Mouse (Mus musculus): ENCODE measurements around the gene Sec31b. TPM values are rescaled to one million over a fixed set of nuclear protein-coding genes. Genes with fewer than 3 reads are reported as not detected.
A peak's percentile ranks its signal among the peaks of the same experiment; 100 is the strongest.

Sec31b gene
- total RNA-seq, 2 experiments from 2014 or later = 0.61 to 1.7 TPM

DNA sequence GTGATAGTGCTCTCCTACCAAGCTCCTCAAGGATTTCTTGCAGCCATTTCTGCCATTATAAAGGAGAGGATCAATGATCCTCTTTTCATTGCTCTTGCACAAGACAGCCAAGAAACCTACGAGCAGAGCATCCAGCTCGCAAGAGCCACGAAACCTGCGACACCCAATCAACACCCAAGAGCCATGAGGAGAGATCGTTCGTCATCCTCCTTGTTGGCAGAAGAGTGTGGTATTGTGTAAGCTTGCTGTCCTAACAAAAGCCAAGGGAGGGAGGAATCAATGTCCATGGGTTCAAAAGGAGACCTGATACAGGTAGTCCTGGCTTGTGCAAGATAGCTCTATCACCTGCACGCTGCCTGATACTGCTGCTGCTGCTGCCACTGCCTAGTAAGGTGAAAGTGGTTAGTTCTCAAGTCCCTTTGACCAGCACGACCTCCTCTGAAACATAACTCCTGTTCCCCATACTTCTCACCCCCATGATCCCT is 2.9 kb downstream of the Sec31b start:
- ATAC-seq (replicated peaks; ENCODE audit: low FRiP score, low TSS enrichment, poor library complexity, severe bottlenecking) = no peak

DNA sequence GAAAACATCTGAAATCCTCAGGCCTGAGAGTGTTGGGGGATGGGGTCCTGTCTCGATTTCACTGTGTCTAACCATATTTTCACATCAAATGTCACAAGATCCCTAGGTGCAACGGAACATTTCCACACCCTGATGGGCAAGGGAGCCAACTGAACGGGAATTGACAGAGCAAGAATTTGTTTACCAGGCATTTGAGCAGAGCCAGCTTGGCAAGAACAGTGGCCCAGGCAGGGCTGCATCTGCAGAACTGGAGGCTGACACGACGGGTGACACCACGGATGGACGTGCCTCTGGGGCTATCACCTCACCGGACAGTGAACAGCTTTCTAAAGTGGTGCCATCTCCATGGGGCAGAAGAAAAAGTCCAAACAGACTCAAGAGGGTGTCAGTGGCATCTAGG is 8.2 kb downstream of the Sec31b start:
- ATAC-seq (replicated peaks; ENCODE audit: low FRiP score, low TSS enrichment, poor library complexity, severe bottlenecking) = no peak

DNA sequence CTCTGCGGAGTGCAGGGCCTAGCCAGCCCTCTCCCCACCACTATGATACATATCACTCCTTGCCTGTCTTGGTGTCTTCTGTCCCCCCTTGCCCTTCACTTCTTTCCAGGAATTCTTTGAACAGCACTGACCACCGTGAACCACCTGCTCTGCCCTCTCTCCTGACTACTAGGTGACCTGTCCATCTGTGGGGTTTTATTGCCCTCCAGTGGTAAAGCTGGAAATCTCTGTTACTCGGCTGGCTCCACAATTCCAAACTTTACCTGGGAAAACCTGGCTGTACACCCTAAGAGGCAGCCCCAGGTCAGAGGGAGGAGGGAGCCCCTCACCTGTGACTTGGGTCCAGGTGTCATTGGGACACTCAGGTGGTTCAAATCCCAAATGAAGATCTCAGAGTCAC is 10.3 kb downstream of the Sec31b start:
- no peak for ATAC-seq (replicated peaks; ENCODE audit: low FRiP score, low TSS enrichment, poor library complexity, severe bottlenecking)

DNA sequence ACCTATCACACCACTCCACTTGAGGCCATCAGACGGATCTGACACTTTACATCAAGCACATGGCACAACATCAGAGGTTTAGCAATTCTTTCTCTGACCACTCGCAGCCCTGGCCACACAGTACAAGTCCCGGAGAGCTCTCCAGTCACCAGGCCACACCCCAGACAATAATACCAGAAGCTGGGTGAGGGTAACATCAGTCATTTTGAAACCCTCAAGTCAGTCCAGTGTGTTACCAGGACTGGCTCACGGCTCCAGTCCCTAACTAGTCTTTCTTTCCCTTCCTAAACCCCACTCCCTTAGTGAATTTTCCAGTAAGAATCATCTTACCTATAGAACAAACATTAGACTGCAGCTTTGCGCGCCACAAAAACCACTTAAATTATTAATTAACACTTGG is 15.6 kb downstream of the Sec31b start:
- ATAC-seq (replicated peaks; ENCODE audit: low FRiP score, low TSS enrichment, poor library complexity, severe bottlenecking) = no peak

DNA sequence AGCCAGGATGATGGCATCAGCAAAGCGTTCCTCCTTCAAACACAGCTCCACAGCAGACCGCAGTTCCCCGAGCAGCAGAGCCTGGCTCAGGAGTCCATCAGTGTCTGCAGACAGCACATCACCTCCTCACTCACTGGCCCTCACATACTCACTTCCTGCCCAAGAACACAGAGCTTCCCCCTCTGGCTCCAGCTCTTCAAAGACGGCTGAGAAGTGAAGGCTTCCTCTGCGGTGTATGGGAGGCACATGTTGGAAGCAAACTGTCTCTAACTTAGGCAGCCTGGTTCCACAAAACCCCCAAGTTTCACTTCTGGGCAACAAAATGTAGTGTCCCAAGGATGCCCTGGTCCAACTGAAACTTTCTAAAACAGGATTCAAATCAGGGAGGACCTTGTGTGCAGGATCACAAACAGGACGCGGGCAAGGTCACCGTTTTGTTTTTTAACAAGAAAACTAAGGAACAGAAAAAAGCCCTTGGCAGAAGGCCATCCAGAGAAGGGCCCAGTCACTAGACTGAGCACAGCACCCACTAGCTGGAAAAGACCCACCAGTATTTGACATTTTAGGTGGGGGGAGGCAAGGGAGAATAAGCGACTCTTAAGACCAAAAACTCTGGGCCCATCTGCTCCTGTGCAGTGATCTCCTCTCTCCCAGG is 20.0 kb downstream of the Sec31b start:
- no peak for ATAC-seq (replicated peaks; ENCODE audit: low FRiP score, low TSS enrichment, poor library complexity, severe bottlenecking)

DNA sequence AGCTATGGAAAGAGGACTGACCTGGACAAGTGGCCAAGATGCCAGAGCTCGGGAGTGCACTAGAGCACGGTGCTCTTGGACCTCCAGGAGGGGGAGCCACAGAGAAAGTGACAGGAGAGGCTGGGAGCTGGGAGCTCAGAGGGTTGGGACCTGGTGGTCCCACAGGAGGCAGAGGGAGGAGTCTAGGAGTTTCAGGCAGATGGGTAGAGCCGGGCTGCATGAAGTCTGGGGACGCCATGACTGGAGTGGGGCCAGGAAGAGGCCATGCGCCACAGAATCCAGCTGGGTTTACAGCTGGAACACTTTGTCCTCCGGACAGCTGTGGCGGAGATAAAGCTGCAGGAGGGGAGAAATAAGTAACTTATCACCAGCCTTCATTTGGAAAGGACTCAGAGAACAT is 26.5 kb downstream of the Sec31b start:
- ATAC-seq (replicated peaks; ENCODE audit: low FRiP score, low TSS enrichment, poor library complexity, severe bottlenecking) = peak; percentile 34; the same call in 1 of the 2 replicates

DNA sequence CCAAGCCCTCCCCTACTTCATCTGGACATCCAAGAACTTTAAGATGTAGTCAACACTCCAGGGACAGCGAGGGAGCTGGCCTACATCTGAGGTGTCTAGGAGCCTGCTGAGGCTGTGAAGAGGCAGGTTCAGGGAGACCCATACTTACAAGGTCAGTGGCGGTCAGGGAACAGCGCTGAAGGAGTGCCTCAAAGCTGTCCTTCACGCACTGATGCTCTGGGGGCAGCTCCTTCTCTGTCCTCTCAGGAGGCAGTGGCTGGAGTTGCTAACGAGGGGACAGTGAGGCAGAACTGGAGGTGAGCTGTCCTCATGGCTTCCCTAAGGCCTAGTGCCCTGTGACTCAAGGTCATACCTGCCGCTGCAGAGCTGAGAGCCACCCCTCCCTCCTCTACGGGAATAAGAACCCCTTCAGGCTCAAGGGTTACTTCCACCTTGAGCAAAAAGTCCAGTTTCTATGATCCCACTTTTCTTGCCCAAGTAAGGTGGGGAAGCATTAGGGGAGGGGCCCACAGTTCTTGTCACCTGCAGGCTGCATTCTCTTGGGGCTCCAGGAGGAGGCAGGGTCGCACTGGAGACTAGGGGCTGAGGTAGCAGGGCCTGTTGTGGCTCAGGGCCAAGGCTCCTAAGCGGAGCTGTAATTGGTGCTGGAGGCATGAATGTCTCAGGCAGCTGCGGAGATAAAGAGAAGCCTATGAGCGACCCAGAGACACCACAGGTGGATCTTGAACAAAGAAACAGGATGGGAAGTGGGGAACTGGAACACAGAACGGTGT is 27.5 kb downstream of the Sec31b start:
- ATAC-seq (replicated peaks; ENCODE audit: low FRiP score, low TSS enrichment, poor library complexity, severe bottlenecking) = no peak

DNA sequence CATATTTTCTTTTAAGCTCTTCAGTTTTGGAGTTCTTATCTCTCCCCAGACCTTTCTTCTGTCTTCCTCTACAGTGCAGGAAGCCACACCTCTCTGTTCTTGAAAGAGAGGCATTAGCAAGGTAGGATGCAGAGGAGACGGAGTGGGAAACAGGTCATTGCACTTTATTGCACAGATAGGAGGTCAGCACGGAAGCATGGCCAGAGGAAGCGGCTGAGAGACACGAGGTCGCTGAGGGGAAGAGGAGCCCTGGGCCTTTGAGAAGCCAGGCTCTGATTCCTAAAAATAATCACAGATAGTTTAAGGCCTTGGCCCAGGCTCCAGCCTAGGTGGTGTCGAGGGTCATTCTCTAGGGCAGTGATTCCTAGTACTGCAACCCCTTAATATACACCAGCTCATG is 29.9 kb downstream of the Sec31b start:
- no peak for ATAC-seq (replicated peaks; ENCODE audit: low FRiP score, low TSS enrichment, poor library complexity, severe bottlenecking)

DNA sequence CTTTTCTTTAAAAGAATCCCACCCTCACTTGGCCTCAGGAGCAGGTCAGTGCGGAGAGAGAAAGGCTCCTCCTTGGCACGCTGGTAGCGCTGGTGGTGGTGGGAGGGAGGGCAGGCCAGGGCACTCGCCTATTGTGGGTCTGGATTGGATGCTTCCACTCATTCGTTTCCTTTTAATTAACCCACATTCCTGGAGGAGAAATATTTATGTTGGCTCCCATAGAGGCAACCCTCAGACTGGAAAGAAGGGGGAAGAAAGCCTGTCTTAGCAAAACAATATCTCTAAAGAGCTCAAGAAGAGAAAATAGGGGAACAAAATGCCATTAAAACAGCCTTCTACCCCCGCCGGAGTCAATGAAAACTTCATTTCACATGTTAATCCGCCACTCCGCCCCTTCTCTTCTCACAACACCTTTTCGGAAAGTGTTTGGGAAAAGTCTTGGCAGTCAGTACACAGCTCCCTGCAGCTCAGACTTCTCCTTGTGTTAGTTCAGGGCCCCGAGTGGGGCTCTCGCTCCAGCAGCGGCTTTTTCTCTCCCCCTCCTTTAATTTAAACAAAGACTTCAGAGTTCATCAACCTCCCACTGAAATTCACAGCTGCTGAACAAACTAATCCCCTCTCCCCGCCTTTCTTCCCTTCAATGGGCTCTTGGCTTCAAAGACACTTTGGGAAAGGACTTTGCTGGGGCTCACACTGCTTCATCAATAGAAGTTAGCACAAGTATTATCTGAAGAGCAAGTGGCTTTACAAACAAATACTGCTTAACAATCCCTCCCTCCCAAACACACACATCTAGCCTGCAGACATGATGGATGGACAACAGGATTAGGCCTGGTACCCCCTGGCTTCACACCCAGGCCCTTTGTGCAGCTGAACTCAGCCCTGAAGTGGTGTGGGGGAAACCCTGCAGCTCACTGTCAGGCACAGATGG is 30.9 kb downstream of the Sec31b start:
- no peak for ATAC-seq (replicated peaks; ENCODE audit: low FRiP score, low TSS enrichment, poor library complexity, severe bottlenecking)

DNA sequence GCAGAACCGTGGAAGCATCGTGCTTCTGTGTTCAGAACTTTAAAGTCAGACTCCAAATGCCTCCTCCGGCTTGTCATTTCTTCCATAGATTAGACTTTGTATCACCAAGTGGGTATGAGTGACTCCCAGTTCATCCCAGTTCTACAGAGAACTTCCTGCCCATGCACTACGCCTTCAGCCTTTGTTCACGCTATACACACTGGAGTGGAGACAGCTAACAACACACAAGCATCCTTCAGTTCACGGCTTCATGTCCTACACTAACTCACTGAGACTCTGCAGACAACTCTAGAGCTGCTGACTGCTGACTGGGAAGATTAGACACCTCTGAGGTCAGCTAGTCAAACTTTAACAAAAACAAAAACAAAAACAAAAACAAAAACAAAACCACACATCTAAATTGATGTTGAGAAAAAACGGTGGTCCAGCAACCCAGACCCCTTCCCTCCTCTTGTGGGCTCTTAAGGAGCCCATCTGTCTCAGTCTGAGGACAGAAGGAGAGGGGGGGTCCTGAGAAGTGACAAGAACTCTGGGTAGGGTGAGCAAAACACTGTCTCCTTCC is 31.7 kb downstream of the Sec31b start:
- ATAC-seq (replicated peaks; ENCODE audit: low FRiP score, low TSS enrichment, poor library complexity, severe bottlenecking) = no peak

DNA sequence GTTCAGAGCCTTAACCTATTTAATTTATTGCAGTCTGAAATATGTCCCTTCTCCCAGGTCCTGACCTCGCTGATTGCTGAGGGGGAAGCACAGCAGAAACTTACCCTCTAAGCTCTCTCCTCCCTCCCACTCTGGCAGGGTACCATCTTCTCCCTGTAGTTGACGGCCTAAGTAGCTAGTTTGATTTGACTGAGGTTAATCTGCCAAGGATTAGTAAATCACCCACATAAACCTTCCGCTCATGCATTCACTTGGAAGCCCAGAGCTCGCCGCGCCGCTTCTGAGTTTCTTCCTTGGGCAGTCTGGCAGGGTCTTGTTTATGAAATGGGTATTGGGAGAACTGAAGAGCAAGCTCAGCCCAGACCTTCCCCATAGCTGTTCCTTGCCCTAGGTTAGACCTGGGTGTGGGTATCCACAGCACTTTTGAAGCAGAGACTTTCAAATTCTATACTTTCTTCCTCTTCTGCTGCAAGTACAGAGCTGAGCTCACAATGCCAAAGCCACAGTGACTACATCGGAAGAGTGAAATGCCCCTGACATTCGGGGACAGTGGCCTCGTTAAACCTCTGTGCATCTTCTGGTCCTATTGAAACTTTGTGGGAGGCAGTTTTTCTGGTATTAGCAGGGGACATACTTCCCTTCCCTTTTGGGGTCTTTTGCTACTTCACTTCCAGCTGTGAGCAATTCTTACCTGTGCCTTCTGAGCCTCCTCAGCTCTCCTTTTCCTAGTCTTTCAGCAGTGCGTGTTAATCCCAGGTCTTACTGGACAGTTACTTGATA is 32.4 kb downstream of the Sec31b start:
- ATAC-seq (replicated peaks; ENCODE audit: low FRiP score, low TSS enrichment, poor library complexity, severe bottlenecking) = no peak

DNA sequence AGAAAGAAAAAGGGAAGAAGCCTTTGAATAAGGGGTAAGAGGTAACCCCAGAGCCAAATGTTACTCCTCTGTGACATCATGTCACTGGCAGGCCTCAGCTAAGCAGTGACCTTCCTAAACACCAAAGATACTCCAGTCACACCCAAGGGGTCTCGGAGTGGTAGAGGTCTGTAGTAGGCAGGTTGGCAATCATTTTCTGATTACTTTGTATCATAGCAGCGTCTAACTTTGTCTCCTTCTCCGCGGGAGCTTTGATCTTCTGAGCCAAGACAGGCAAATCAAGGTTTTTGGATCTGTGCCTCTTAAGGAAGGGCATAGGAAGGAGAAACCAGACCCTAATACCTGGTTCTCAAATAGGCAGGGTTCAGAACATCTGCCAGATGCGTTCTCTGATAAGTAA is 33.1 kb downstream of the Sec31b start:
- no peak for ATAC-seq (replicated peaks; ENCODE audit: low FRiP score, low TSS enrichment, poor library complexity, severe bottlenecking)

DNA sequence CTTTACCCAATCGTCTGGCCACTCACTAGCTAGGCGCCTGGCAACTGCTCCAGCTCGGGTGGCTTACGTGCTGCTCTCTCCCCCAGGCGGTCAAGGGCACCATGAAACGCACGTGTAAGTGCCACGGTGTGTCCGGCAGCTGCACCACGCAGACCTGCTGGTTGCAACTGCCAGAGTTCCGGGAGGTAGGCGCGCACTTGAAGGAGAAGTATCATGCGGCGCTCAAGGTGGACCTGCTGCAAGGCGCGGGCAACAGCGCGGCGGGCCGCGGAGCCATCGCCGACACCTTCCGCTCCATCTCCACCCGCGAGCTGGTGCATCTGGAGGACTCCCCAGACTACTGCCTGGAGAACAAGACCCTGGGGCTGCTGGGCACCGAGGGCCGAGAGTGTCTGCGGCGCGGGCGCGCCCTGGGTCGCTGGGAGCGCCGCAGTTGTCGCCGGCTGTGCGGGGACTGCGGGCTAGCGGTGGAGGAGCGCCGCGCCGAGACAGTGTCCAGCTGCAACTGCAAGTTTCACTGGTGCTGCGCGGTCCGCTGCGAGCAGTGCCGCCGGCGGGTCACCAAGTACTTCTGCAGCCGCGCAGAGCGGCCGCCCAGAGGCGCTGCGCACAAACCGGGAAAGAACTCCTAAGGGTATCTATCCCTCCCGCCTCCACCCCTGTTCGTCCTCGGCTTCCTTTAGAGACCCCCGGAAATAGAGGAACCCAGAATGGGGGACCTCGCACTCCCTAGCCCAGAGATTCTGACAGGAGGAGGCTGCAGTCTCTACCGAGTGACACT is 34.0 kb downstream of the Sec31b start:
- ATAC-seq (replicated peaks; ENCODE audit: low FRiP score, low TSS enrichment, poor library complexity, severe bottlenecking) = no peak

DNA sequence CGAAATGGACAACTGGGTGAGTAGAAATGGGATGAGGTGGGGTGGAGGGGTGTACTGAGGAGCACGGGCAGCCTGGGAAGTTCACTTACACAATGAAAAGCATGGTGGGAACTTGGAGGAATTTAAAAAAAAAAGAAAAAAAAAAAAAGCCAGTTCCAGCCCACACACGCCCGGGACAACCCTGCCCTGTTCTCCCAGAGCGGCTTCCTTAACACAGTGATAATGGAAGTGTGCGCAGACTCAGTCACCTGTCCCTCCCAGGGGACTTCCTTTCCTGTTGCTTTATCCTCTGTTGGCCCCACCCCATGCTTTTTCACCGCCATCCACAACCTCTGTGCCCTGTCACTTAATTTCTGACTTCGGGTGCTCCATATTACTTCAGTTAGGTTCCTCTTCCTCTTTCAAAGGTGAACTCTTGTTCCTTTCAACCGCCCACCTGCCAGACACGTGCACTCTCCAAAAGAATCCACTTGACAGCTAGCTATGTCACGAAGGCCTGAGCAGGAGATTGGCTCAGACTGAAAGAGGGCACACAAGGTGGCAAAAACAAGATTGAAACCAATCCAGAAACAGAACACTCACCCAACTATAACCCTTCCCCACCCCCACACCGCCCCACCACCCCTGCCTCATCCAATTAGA is 35.0 kb downstream of the Sec31b start:
- no peak for ATAC-seq (replicated peaks; ENCODE audit: low FRiP score, low TSS enrichment, poor library complexity, severe bottlenecking)

DNA sequence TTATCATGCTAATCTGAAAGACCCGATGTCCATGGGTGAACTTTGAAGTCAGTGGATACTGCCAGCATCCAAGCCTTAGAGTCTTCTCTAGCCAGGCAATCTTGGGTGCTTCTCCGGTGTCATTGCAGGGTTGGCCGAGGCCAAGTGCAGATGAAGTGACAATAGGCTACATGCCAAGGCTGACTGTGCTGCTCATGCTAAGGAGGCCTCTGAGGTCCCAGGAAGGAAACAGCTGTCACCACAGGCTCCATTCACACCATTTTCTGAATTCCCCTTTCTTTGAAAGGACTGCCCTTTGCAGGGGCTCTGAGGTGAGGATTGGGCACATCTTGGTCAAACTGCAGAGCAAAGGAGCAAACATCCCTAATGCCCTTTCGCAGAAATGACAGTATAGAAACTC is 42.9 kb downstream of the Sec31b start:
- no peak for ATAC-seq (replicated peaks; ENCODE audit: low FRiP score, low TSS enrichment, poor library complexity, severe bottlenecking)

DNA sequence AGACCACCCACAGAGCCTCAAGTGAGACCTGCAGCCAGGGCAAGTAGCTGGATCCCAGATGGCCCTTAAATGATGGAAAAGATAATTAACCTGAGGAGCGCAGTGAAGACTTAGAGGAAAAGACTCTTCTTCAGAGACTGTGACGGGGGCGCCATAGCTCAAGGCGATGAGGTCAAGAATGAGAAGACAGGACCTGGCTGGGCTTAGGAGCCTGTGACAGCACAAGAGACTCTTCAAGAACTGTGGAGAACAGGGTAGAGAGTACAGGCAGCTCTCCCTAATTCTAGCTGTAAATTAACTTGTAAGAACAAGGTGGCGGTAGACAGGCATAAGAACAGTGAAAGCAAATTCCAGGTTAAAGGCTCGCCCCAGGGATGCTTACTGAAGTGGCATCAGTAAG is 43.7 kb downstream of the Sec31b start:
- ATAC-seq (replicated peaks; ENCODE audit: low FRiP score, low TSS enrichment, poor library complexity, severe bottlenecking) = no peak

DNA sequence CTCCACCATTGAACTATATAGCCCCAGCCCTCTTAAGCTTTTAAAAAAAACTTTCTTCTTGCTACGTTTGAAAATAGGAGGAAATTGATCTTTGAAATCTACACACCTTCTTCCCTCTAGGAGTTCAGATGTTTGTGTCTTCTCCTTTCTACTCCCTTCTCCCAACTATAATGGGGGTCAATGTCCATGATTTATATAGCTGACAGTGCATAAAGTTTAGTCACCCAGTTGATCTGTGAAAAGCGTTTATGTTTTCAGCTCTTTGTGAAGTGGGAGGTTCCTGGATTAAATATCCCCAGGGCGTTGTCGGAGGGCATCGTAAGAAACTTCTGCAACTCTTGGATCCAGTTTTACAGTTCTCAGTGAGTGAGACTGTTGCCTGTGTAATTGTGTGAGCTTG is 45.4 kb downstream of the Sec31b start:
- ATAC-seq (replicated peaks; ENCODE audit: low FRiP score, low TSS enrichment, poor library complexity, severe bottlenecking) = no peak

DNA sequence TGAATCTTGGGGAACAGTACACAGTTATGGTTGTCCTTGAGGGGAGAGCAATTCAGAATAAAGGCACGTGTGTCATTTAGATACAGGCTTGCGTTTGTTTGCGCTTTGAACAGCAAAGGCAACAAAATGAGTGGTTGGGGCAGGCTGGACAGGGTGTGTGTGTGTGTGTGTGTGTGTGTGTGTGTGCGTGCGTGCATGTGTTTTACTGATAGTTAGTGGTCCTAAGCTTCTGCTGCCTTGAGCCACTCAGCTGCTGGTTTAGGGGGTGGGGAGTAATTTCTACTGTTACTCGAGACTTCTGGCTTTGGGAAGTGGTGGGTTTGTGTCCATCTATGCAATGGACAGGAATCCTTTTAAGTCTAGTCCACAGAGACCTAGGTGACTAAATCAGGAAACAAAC is 46.7 kb downstream of the Sec31b start:
- no peak for ATAC-seq (replicated peaks; ENCODE audit: low FRiP score, low TSS enrichment, poor library complexity, severe bottlenecking)

Data from megakaryocyte-erythroid progenitor cell, adult 5-6 weeks (primary cell).